8 mouse cellular contexts compared by ENCODE assay signal in the genomic region with DNA sequence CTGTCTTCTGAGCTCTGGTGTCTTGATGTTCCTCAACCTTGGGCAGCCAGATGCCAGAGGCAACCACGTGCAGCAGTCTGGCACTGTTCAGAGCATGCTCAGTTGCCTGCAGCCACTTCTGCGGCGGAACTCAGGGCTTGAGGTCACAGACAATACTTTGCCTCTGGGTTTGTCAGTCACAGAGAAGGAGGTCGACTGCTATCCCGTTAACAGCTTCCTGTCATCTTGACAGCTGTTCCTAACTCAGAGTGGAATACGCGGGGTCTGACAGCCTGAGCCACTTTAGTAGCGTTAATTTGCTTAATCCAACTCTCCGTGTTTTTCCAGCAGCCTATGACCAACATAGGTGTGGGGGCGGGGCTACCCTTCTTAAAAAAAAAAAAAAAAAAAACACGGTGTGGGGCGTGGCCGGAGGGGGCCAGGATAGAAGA. TPM values are rescaled to one million over a fixed set of nuclear protein-coding genes. Genes with fewer than 3 reads are reported as not detected.
A peak's percentile ranks its signal among the peaks of the same experiment; 100 is the strongest.
DNase-seq lines count a peak whose midpoint lies in the region; ATAC-seq lines count a peak whose summit lies in the region.

No protein-coding gene starts in this region.

- no peak overlapping the region for H3K27ac ChIP-seq in macrophage

- 2% methylated on average over 13 of the region's 13 CpGs for WGBS in macrophage (ENCODE audit: missing documents)

- intact Hi-C loops in gastrocnemius, postnatal 14 days (cut with DNase I; ENCODE audit: low total_unique reads), result no loop called here

- peak overlapping the region; percentile 36; the same call in 1 of the 2 replicates for H3K4me3 ChIP-seq in macrophage (ENCODE audit: inconsistent target)

- no peaks in the 10 kb centered on the region for H3K79me2 ChIP-seq in macrophage (ENCODE audit: inconsistent target)

- H3K36me3 ChIP-seq in macrophage (ENCODE audit: inconsistent target), result no peaks in the 10 kb centered on the region

- DNase-seq in adrenal gland, postnatal 10 days, result peak; percentile 76
- peak; percentile 75 for DNase-seq in embryo, embryonic 10 days (ENCODE audit: low spot score)
- DNase-seq in gastrocnemius, postnatal 14 days, result peak; percentile 64
- DNase-seq in induced T-regulatory cell, adult 2 months (ENCODE audit: low read depth), result peak; percentile 2
- DNase-seq in left cerebral cortex, adult 8-10 months (ENCODE audit: low spot score in 2 of 2), result peak; percentile 67 to 78
- DNase-seq in right cerebral cortex, adult 18-20 months, result peak; percentile 84

- ATAC-seq in erythroid progenitor cell, adult 5-6 weeks (replicated peaks; ENCODE audit: low FRiP score, poor library complexity, severe bottlenecking), result no peak

RNA-seq across cellular contexts. Expression of a gene that starts 1.1 kb away (rescaled TPM):
- 1 to 10 TPM; 1.5 to 2.7 TPM for total RNA-seq in adrenal gland, postnatal 10 days (2021)
- total RNA-seq in gastrocnemius, postnatal 14 days (2021), result 1 to 10 TPM; 3.3 to 5.8 TPM
- 10 to 100 TPM; 56.4 to 59.5 (median 56.5) TPM for total RNA-seq in left cerebral cortex, adult 8-10 months (2022)
- total RNA-seq in macrophage (2018; cell fraction: chromatin; rRNA removed), result 1 to 10 TPM in 11 of 26 experiments, under 1 TPM in 12, not detected in 3; 0.13 to 2.6 (median 0.92) TPM
- 1 to 10 TPM; 1.5 to 3.4 (median 2.2) TPM for total RNA-seq in macrophage (2018; cell fraction: cytosol; rRNA removed)
- total RNA-seq in macrophage (2018; cell fraction: nucleus; rRNA removed), result 1 to 10 TPM in 23 of 26 experiments, under 1 TPM in 3; 0.46 to 5.2 (median 1.7) TPM
- polyA plus RNA-seq in macrophage (2018), result 1.5 to 3.6 TPM (median 2.4 TPM) in 3 replicates
- 2.1 TPM in 1 of 2 replicates, not detected in the other for total RNA-seq in erythroid progenitor cell, adult 5-6 weeks (2015; ENCODE audit: low replicate concordance)
- 0.45 and 0.51 TPM in 2 replicates for total RNA-seq in erythroid progenitor cell, adult 5-6 weeks (2017; ENCODE audit: low replicate concordance)

Comparison
In these comparisons a context has a peak if more than half of its experiments do, and no peak if none do; other contexts are left out.
1. DNase-seq: peak in every context shown above with its lines; median percentile 84 in right cerebral cortex, adult 18-20 months; 76 in adrenal gland, postnatal 10 days; 75 in embryo, embryonic 10 days; 72 in left cerebral cortex, adult 8-10 months; 64 in gastrocnemius, postnatal 14 days; 2 in induced T-regulatory cell, adult 2 months.
2. RNA of a gene that starts 1.1 kb away (total RNA-seq): 56.4 to 59.5 TPM in left cerebral cortex, adult 8-10 months; 3.3 to 5.8 TPM in gastrocnemius, postnatal 14 days, 1.5 to 2.7 TPM in adrenal gland, postnatal 10 days and 0.45 to 2.1 TPM in erythroid progenitor cell, adult 5-6 weeks; every median in the first group is over 4 times any median in the second.